Mouse (Mus musculus): Measurements from ENCODE around the gene Pde4c. TPM values are rescaled to one million over a fixed set of nuclear protein-coding genes. Genes with fewer than 3 reads are reported as not detected.
A peak's percentile ranks its signal among the peaks of the same experiment; 100 is the strongest.

The Pde4c gene
- polyA plus RNA-seq, 1 experiment from 2014 or later = 0.64 TPM

- Histone ChIP-seq H3K36me3 (ENCODE audit: control insufficient read depth, insufficient read depth, low read length) (no peaks in the 10 kb centered on the region), H3K4me2 (ENCODE audit: low read depth, low read length) (peak overlapping the region; percentile 59), H3K9ac (ENCODE audit: low read depth, low read length) (peak overlapping the region; percentile 99), H3K27ac (ENCODE audit: low read length) (peak overlapping the region; percentile 99), H3K27me3 (replicated peaks; ENCODE audit: control insufficient read depth, insufficient read depth, low read length) (no peaks in the 10 kb centered on the region), H3K4me3 (ENCODE audit: low read length) (peak overlapping the region; percentile 91), H3K9me3 (ENCODE audit: control insufficient read depth, low read length) (no peaks in the 10 kb centered on the region), H3K4me1 (ENCODE audit: control insufficient read depth, insufficient read depth, low read length) (peaks cover 42% of the 10 kb centered on the region)
- ATAC-seq = 0 out of 2 replicates have a peak, but pooled peaks have one; percentile 7
- under 1% methylated on average over 20 of the region's 20 CpGs for WGBS
Measured at GRCm38 (mm10) chr8:70700555-70700922, 23.0 kb upstream of the Pde4c start.

- no peaks in the 10 kb centered on the region for H3K9me3 ChIP-seq (ENCODE audit: control insufficient read depth, low read length)
- H3K4me2 ChIP-seq (ENCODE audit: low read depth, low read length) = peak overlapping the region; percentile 59
- H3K36me3 ChIP-seq (ENCODE audit: control insufficient read depth, insufficient read depth, low read length) = no peaks in the 10 kb centered on the region
- peaks cover 36% of the 10 kb centered on the region for H3K4me1 ChIP-seq (ENCODE audit: control insufficient read depth, insufficient read depth, low read length)
- peak overlapping the region; percentile 99 for H3K9ac ChIP-seq (ENCODE audit: low read depth, low read length)
- peak overlapping the region; percentile 91 for H3K4me3 ChIP-seq (ENCODE audit: low read length)
- WGBS = 46% methylated on average over 10 of the region's 10 CpGs
- no peaks in the 10 kb centered on the region for H3K27me3 ChIP-seq (replicated peaks; ENCODE audit: control insufficient read depth, insufficient read depth, low read length)
- ATAC-seq = no peak
- H3K27ac ChIP-seq (ENCODE audit: low read length) = peak overlapping the region; percentile 42
Measured at GRCm38 (mm10) chr8:70701048-70701981, 22.2 kb upstream of the Pde4c start.

- H3K9me3 ChIP-seq (ENCODE audit: control insufficient read depth, low read length) = no peaks in the 10 kb centered on the region
- H3K9ac ChIP-seq (ENCODE audit: low read depth, low read length) = no peak overlapping the region
- H3K4me1 ChIP-seq (ENCODE audit: control insufficient read depth, insufficient read depth, low read length) = peaks cover 27% of the 10 kb centered on the region
- ATAC-seq = no peak
- peak overlapping the region; percentile 31; the same call in 1 of the 2 replicates for H3K27ac ChIP-seq (ENCODE audit: low read length)
- WGBS = 67% methylated on average over 2 of the region's 2 CpGs
- no peak overlapping the region; the same call in 1 of the 2 replicates for H3K4me2 ChIP-seq (ENCODE audit: low read depth, low read length)
- H3K36me3 ChIP-seq (ENCODE audit: control insufficient read depth, insufficient read depth, low read length) = no peaks in the 10 kb centered on the region
- H3K4me3 ChIP-seq (ENCODE audit: low read length) = peak overlapping the region; percentile 91; the same call in 1 of the 2 replicates
- H3K27me3 ChIP-seq (replicated peaks; ENCODE audit: control insufficient read depth, insufficient read depth, low read length) = no peaks in the 10 kb centered on the region
Measured at GRCm38 (mm10) chr8:70701982-70702841, 21.3 kb upstream of the Pde4c start.

- H3K36me3 ChIP-seq (ENCODE audit: control insufficient read depth, insufficient read depth, low read length) = no peaks in the 10 kb centered on the region
- no peak for ATAC-seq
- no peak overlapping the region for H3K4me2 ChIP-seq (ENCODE audit: low read depth, low read length)
- no peaks in the 10 kb centered on the region for H3K9me3 ChIP-seq (ENCODE audit: control insufficient read depth, low read length)
- peaks cover 21% of the 10 kb centered on the region for H3K4me1 ChIP-seq (ENCODE audit: control insufficient read depth, insufficient read depth, low read length)
- H3K27ac ChIP-seq (ENCODE audit: low read length) = no peak overlapping the region
- H3K27me3 ChIP-seq (replicated peaks; ENCODE audit: control insufficient read depth, insufficient read depth, low read length) = no peaks in the 10 kb centered on the region
- 82% methylated on average over 3 of the region's 3 CpGs for WGBS
- H3K9ac ChIP-seq (ENCODE audit: low read depth, low read length) = no peak overlapping the region
- H3K4me3 ChIP-seq (ENCODE audit: low read length) = no peak overlapping the region
Measured at GRCm38 (mm10) chr8:70702842-70703182, 20.7 kb upstream of the Pde4c start.

- 88% methylated on average over 3 of the region's 3 CpGs for WGBS
- no peaks in the 10 kb centered on the region for H3K36me3 ChIP-seq (ENCODE audit: control insufficient read depth, insufficient read depth, low read length)
- H3K4me3 ChIP-seq (ENCODE audit: low read length) = no peak within 1 kb of the TSS
- no peak within 1 kb of the TSS for H3K4me2 ChIP-seq (ENCODE audit: low read depth, low read length)
- no peak for ATAC-seq
- no peak within 1 kb of the TSS for H3K9ac ChIP-seq (ENCODE audit: low read depth, low read length)
- H3K4me1 ChIP-seq (ENCODE audit: control insufficient read depth, insufficient read depth, low read length) = peaks cover 17% of the 10 kb centered on the region
- H3K27me3 ChIP-seq (replicated peaks; ENCODE audit: control insufficient read depth, insufficient read depth, low read length) = no peaks in the 10 kb centered on the region
- no peaks in the 10 kb centered on the region for H3K9me3 ChIP-seq (ENCODE audit: control insufficient read depth, low read length)
- peak within 1 kb of the TSS; percentile 31; the same call in 1 of the 2 replicates for H3K27ac ChIP-seq (ENCODE audit: low read length)
Measured at GRCm38 (mm10) chr8:70703287-70703686, 20.2 kb upstream of the Pde4c start, which contains the start of gene Iqcn. Gene Iqcn, plus strand, starts transcription at chr8:70703457.

- WGBS = 90% methylated on average over 14 of the region's 14 CpGs
- no peaks in the 10 kb centered on the region for H3K4me1 ChIP-seq (ENCODE audit: control insufficient read depth, insufficient read depth, low read length)
- no peaks in the 10 kb centered on the region for H3K9me3 ChIP-seq (ENCODE audit: control insufficient read depth, low read length)
- no peak overlapping the region for H3K27ac ChIP-seq (ENCODE audit: low read length)
- no peak for ATAC-seq
- H3K9ac ChIP-seq (ENCODE audit: low read depth, low read length) = no peak overlapping the region
- no peaks in the 10 kb centered on the region for H3K27me3 ChIP-seq (replicated peaks; ENCODE audit: control insufficient read depth, insufficient read depth, low read length)
- H3K4me3 ChIP-seq (ENCODE audit: low read length) = no peak overlapping the region
- H3K4me2 ChIP-seq (ENCODE audit: low read depth, low read length) = no peak overlapping the region
- no peaks in the 10 kb centered on the region for H3K36me3 ChIP-seq (ENCODE audit: control insufficient read depth, insufficient read depth, low read length)
Measured at GRCm38 (mm10) chr8:70708281-70708680, 15.2 kb upstream of the Pde4c start.

- Histone ChIP-seq H3K4me3 (ENCODE audit: low read length) (no peak overlapping the region), H3K27ac (ENCODE audit: low read length) (no peak overlapping the region), H3K36me3 (ENCODE audit: control insufficient read depth, insufficient read depth, low read length) (no peaks in the 10 kb centered on the region), H3K27me3 (replicated peaks; ENCODE audit: control insufficient read depth, insufficient read depth, low read length) (no peaks in the 10 kb centered on the region), H3K9ac (ENCODE audit: low read depth, low read length) (no peak overlapping the region), H3K4me1 (ENCODE audit: control insufficient read depth, insufficient read depth, low read length) (no peaks in the 10 kb centered on the region), H3K4me2 (ENCODE audit: low read depth, low read length) (no peak overlapping the region), H3K9me3 (ENCODE audit: control insufficient read depth, low read length) (no peaks in the 10 kb centered on the region)
- 92% methylated on average over 9 of the region's 9 CpGs for WGBS
- ATAC-seq = no peak
Measured at GRCm38 (mm10) chr8:70709794-70710193, 13.7 kb upstream of the Pde4c start.

- Histone ChIP-seq H3K9me3 (ENCODE audit: control insufficient read depth, low read length) (no peaks in the 10 kb centered on the region), H3K9ac (ENCODE audit: low read depth, low read length) (no peak overlapping the region), H3K27me3 (replicated peaks; ENCODE audit: control insufficient read depth, insufficient read depth, low read length) (no peaks in the 10 kb centered on the region), H3K4me2 (ENCODE audit: low read depth, low read length) (no peak overlapping the region), H3K27ac (ENCODE audit: low read length) (no peak overlapping the region), H3K36me3 (ENCODE audit: control insufficient read depth, insufficient read depth, low read length) (no peaks in the 10 kb centered on the region), H3K4me1 (ENCODE audit: control insufficient read depth, insufficient read depth, low read length) (no peaks in the 10 kb centered on the region), H3K4me3 (ENCODE audit: low read length) (no peak overlapping the region)
- no peak for ATAC-seq
- 95% methylated on average over 1 of the region's 1 CpGs for WGBS
Measured at GRCm38 (mm10) chr8:70710296-70710695, 13.2 kb upstream of the Pde4c start.

- 84% methylated on average over 11 of the region's 11 CpGs for WGBS
Measured at GRCm38 (mm10) chr8:70711041-70711440, 12.5 kb upstream of the Pde4c start.

More at GRCm38 (mm10) chr8:70711041-70711440, 12.5 kb upstream of the Pde4c start:
- no peak for ATAC-seq
- no peak overlapping the region for H3K4me2 ChIP-seq (ENCODE audit: low read depth, low read length)
- H3K4me3 ChIP-seq (ENCODE audit: low read length) = no peak overlapping the region
- no peak overlapping the region for H3K27ac ChIP-seq (ENCODE audit: low read length)
- H3K36me3 ChIP-seq (ENCODE audit: control insufficient read depth, insufficient read depth, low read length) = no peaks in the 10 kb centered on the region
- H3K9me3 ChIP-seq (ENCODE audit: control insufficient read depth, low read length) = no peaks in the 10 kb centered on the region
- no peaks in the 10 kb centered on the region for H3K27me3 ChIP-seq (replicated peaks; ENCODE audit: control insufficient read depth, insufficient read depth, low read length)
- no peak overlapping the region for H3K9ac ChIP-seq (ENCODE audit: low read depth, low read length)
- no peaks in the 10 kb centered on the region for H3K4me1 ChIP-seq (ENCODE audit: control insufficient read depth, insufficient read depth, low read length)

Measured in intestine, embryonic 16.5 days (tissue).